In genomic region chr3:29106016-29106723, GRCm38 (mm10) we compare ENCODE assay signal across 21 mouse cellular contexts. TPM values are rescaled to one million over a fixed set of nuclear protein-coding genes. Genes with fewer than 3 reads are reported as not detected.
"Had no signal": no experiment of that assay in that cellular context is flagged by ENCODE, and none has a peak within 500 bp of the region (broad histone marks: within the 10 kb centered on the region; RNA-seq: fewer than 3 reads in every experiment).

No protein-coding gene starts in this region.

- DNase-seq: lung, adult 18-20 months; lung, embryonic 14.5 days; lung, postnatal 10 days; lung, postnatal 4 days; midbrain, embryonic 14.5 days; retina, postnatal 1 day; right cerebral cortex, adult 18-20 months; right cerebral cortex, postnatal 25 days; right cerebral cortex, postnatal 4 days; spleen, adult 18-20 months; thymus, adult 18-20 months; thymus, postnatal 14 days; thymus, postnatal 36 days had no signal

- H3K9me3 ChIP-seq: midbrain, embryonic 10.5 days; midbrain, embryonic 12.5 days; neural tube, embryonic 13.5 days; neural tube, embryonic 15.5 days had no signal

- H3K36me3 ChIP-seq: midbrain, embryonic 10.5 days; midbrain, embryonic 12.5 days; neural tube, embryonic 13.5 days; neural tube, embryonic 15.5 days had no signal

- H3K9ac ChIP-seq: lung, embryonic 14.5 days; midbrain, embryonic 12.5 days; neural tube, embryonic 13.5 days; neural tube, embryonic 15.5 days had no signal

- ATAC-seq: midbrain, embryonic 16.5 days had no signal

- H3K4me2 ChIP-seq: lung, embryonic 14.5 days; midbrain, embryonic 12.5 days; neural tube, embryonic 13.5 days; neural tube, embryonic 15.5 days had no signal

- H3K4me1 ChIP-seq: midbrain, embryonic 10.5 days; midbrain, embryonic 12.5 days; neural tube, embryonic 13.5 days; neural tube, embryonic 15.5 days had no signal

- H3K4me3 ChIP-seq: midbrain, embryonic 10.5 days; midbrain, embryonic 12.5 days; neural tube, embryonic 13.5 days; neural tube, embryonic 15.5 days had no signal

- H3K27me3 ChIP-seq: midbrain, embryonic 12.5 days; neural tube, embryonic 13.5 days; neural tube, embryonic 15.5 days had no signal

- H3K27ac ChIP-seq: midbrain, embryonic 10.5 days; midbrain, embryonic 12.5 days; neural tube, embryonic 13.5 days; neural tube, embryonic 15.5 days had no signal

RNA-seq across cellular contexts. Expression of gene Egfem1, which starts 24.3 kb away (rescaled TPM):
- total RNA-seq: megakaryocyte-erythroid progenitor cell, adult 5-6 weeks had no signal
- polyA plus RNA-seq: small intestine, adult 2 months; thymus, postnatal 0 days had no signal
